Mouse (Mus musculus) limb, embryonic 14.5 days (tissue): ENCODE measurements around the gene Crhbp. TPM values are rescaled to one million over a fixed set of nuclear protein-coding genes. Genes with fewer than 3 reads are reported as not detected.

ENCODE experiments used
- ATAC-seq: fragments of 200-750 bp; cut with Nextera tagmentation; 2 replicates; pipeline ENCODE4 v1.8.0; 2017; ENCODE audit warnings: low read depth, moderate number of reproducible peaks, moderate TSS enrichment; ENCODE audit not compliant: low FRiP score
- DNase-seq: peaks from one replicate; pipeline ENCODE4 v3.0.0-alpha.2; 2015; ENCODE audit warnings: low spot score
- H3K27ac ChIP-seq: fragments of 300-500 bp; sonication (generic); replicated peaks from 2 replicates; pipeline ENCODE4 v1.5.1; 2014; ENCODE audit warnings: low read depth, mild to moderate bottlenecking, low read length, moderate library complexity, mixed read lengths
- H3K27me3 ChIP-seq: fragments of 300-500 bp; sonication (generic); 2 replicates; pipeline ENCODE4 v1.6.1; 2014; ENCODE audit warnings: low read length, mixed read lengths; ENCODE audit not compliant: control insufficient read depth, insufficient read depth
- H3K36me3 ChIP-seq: fragments of 300-500 bp; sonication (generic); 2 replicates; pipeline ENCODE4 v1.6.1; 2014; ENCODE audit warnings: mild to moderate bottlenecking, low read length, moderate library complexity, mixed read lengths; ENCODE audit not compliant: control insufficient read depth, insufficient read depth
- H3K4me1 ChIP-seq: fragments of 300-500 bp; sonication (generic); 2 replicates; pipeline ENCODE4 v1.6.1; 2014; ENCODE audit warnings: antibody characterized with exemption, low read length, mixed read lengths; ENCODE audit not compliant: control insufficient read depth, insufficient read depth
- H3K4me2 ChIP-seq: fragments of 300-500 bp; sonication (generic); replicated peaks from 2 replicates; pipeline ENCODE4 v1.6.1; 2014; ENCODE audit warnings: low read depth, mild to moderate bottlenecking, low read length, moderate library complexity; ENCODE audit not compliant: severe bottlenecking
- H3K4me3 ChIP-seq: fragments of 300-500 bp; sonication (generic); replicated peaks from 2 replicates; pipeline ENCODE4 v1.5.1; 2014; ENCODE audit warnings: low read length
- H3K9ac ChIP-seq: fragments of 300-500 bp; sonication (generic); 2 replicates; pipeline ENCODE4 v1.6.1; 2014; ENCODE audit warnings: mild to moderate bottlenecking, low read depth, low read length, moderate library complexity; ENCODE audit not compliant: severe bottlenecking
- H3K9me3 ChIP-seq: fragments of 300-500 bp; sonication (generic); 2 replicates; pipeline ENCODE4 v1.6.1; 2016; ENCODE audit warnings: low read length; ENCODE audit not compliant: control insufficient read depth
- POLR2A ChIP-seq: fragments of 200-500 bp; IDR thresholded peaks from 2 replicates; pipeline ENCODE4 v1.8.0; 2012; ENCODE audit warnings: inconsistent platforms, mild to moderate bottlenecking, moderate library complexity, borderline replicate concordance; ENCODE audit not compliant: insufficient read depth, insufficient read length; ENCODE audit errors: extremely low read depth
- WGBS: fragments of 180-500 bp; shearing (Covaris S2); extraction: QIAGEN DNeasy Blood & Tissue Kit; methylation state at CpG from one replicate; pipeline ENCODE4 v1.1.7; 2014; 5-methylcytosine and 5-hydroxymethylcytosine counted together
- polyA plus RNA-seq, 2 experiments: library from polyadenylated mRNA; depleted of rRNA in 1 of 2; stranded (reverse) in 1 of 2; unstranded in 1 of 2; fragments of >200 nt; fragmentation: Nextera tagmentation in 1 of 2; extraction: Ambion mirVana in 1 of 2; gene quantifications; 2 replicates each; pipeline versions ENCODE4 v1.2.1 to v1.2.3; 2012 to 2014

The Crhbp gene
- polyA plus RNA-seq, 2 experiments = 0.20 to 0.32 TPM

GRCm38 (mm10) chr13:95388226-95388625, 56.5 kb downstream of the Crhbp start:
- Histone ChIP-seq H3K36me3 (no peaks in the 10 kb centered on the region), H3K27ac (no peak overlapping the region), H3K4me3 (no peak overlapping the region), H3K4me2 (no peak overlapping the region), H3K9ac (no peak overlapping the region), H3K27me3 (no peaks in the 10 kb centered on the region), H3K9me3 (no peaks in the 10 kb centered on the region), H3K4me1 (no peaks in the 10 kb centered on the region)
- WGBS = 81% methylated on average over 5 of the region's 5 CpGs
- no peak for TF ChIP-seq POLR2A
- DNase-seq = no peak
- no peak for ATAC-seq

- H3K4me2 ChIP-seq = no peak overlapping the region
- no peak for TF ChIP-seq POLR2A
- no peak overlapping the region for H3K9ac ChIP-seq
- WGBS = 69% methylated on average over 5 of the region's 5 CpGs
- no peaks in the 10 kb centered on the region for H3K36me3 ChIP-seq
- no peak for ATAC-seq
- no peaks in the 10 kb centered on the region for H3K27me3 ChIP-seq
- no peaks in the 10 kb centered on the region for H3K4me1 ChIP-seq
- no peak overlapping the region for H3K27ac ChIP-seq
- no peaks in the 10 kb centered on the region for H3K9me3 ChIP-seq
- DNase-seq = no peak
- H3K4me3 ChIP-seq = no peak overlapping the region
Observed at GRCm38 (mm10) chr13:95382418-95382817, 62.3 kb downstream of the Crhbp start.

Other genes starting within 250 kb of the Crhbp start
- gene Pde8b, start 194.6 kb downstream of the Crhbp start, polyA plus RNA-seq (2012; rRNA removed) = 2.9 and 3.4 TPM in 2 replicates
- 3.1 and 5.1 TPM in 2 replicates for gene Pde8b, start 194.6 kb downstream of the Crhbp start, polyA plus RNA-seq (2014; fragmentation: Nextera tagmentation; extraction: Ambion mirVana)
- gene Zbed3, start 121.3 kb downstream of the Crhbp start, polyA plus RNA-seq (2012; rRNA removed) = 80.2 and 102 TPM in 2 replicates
- 68.8 and 75.5 TPM in 2 replicates for gene Zbed3, start 121.3 kb downstream of the Crhbp start, polyA plus RNA-seq (2014; fragmentation: Nextera tagmentation; extraction: Ambion mirVana)
- 20.0 and 24.4 TPM in 2 replicates for gene Aggf1, start 69.6 kb downstream of the Crhbp start, polyA plus RNA-seq (2012; rRNA removed)
- gene Aggf1, start 69.6 kb downstream of the Crhbp start, polyA plus RNA-seq (2014; fragmentation: Nextera tagmentation; extraction: Ambion mirVana) = 32.9 and 37.1 TPM in 2 replicates
- not detected in 2 replicates for gene S100z, start 33.8 kb upstream of the Crhbp start, polyA plus RNA-seq (2012; rRNA removed)
- not detected in 2 replicates for gene S100z, start 33.8 kb upstream of the Crhbp start, polyA plus RNA-seq (2014; fragmentation: Nextera tagmentation; extraction: Ambion mirVana)
- gene F2rl1, start 80.3 kb upstream of the Crhbp start, polyA plus RNA-seq (2012; rRNA removed) = 6.8 and 8.1 TPM in 2 replicates
- gene F2rl1, start 80.3 kb upstream of the Crhbp start, polyA plus RNA-seq (2014; fragmentation: Nextera tagmentation; extraction: Ambion mirVana) = 2.7 and 4.0 TPM in 2 replicates
- gene F2r, start 173.6 kb upstream of the Crhbp start, polyA plus RNA-seq (2012; rRNA removed) = 38.5 and 48.0 TPM in 2 replicates
- gene F2r, start 173.6 kb upstream of the Crhbp start, polyA plus RNA-seq (2014; fragmentation: Nextera tagmentation; extraction: Ambion mirVana) = 77.2 and 84.0 TPM in 2 replicates